Mouse (Mus musculus): ENCODE data around the gene Upk1a.

Gene Upk1a

DNA sequence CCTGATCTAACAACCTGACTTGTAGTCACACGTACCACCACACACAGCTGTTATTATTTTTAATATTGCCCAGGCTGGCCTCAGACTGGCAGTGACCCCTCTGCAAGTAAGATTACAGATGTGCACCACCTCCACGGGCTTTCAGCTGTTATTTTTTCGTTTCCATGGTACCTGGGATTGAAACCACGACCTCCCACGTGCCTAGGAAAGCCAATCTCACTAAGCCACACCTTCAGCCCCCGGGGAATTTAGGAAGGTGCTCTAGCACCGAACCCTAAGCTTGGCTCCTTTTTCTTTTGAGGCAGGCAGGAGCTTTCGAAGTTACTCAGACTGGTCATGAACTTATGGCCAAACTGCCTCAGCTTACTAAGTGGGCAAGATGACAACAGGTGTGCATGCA lies 8.2 kb downstream of the Upk1a start:
- no peak for ATAC-seq (ENCODE audit: insufficient number of reproducible peaks, low FRiP score, low TSS enrichment)

DNA sequence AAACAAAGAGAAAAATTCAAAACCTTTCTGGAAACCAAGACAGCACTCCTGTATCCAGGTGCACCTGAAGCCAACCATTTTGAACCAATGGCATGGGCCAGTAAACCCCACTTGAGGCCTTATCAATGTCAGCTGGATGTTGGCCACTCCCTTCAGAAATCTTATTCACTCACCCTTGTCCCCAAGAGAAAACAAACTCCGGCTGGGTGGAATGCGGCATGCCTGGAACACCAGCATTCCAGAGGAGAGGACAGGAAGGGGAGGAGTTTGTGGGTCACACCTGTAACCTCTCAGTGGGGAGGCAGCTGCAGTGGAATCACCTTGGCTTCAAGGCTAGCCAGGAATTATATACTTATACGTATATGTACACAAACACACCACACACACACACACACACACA lies 10.1 kb downstream of the Upk1a start:
- ATAC-seq (ENCODE audit: insufficient number of reproducible peaks, low FRiP score, low TSS enrichment): no peak

DNA sequence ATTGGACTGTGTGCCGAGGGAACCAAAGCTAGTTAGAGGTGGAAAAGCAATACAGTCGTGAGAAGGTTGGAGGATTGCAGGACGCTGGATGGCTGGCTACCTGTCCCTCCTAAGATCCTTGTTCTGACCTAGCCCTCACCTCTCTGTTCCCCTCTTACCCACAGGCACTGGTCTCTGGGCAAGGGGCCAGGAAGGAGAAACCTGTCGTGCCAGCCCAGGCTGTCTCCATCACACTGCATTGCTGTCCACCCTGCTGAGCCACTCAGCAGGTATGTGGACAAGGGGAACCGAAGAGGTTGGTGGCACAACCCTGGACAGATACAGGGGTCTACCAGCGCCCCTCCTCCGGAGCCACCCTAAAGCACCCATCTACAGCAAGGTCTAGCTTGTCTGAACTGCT lies 12.0 kb downstream of the Upk1a start:
- ATAC-seq (ENCODE audit: insufficient number of reproducible peaks, low FRiP score, low TSS enrichment): no peak

DNA sequence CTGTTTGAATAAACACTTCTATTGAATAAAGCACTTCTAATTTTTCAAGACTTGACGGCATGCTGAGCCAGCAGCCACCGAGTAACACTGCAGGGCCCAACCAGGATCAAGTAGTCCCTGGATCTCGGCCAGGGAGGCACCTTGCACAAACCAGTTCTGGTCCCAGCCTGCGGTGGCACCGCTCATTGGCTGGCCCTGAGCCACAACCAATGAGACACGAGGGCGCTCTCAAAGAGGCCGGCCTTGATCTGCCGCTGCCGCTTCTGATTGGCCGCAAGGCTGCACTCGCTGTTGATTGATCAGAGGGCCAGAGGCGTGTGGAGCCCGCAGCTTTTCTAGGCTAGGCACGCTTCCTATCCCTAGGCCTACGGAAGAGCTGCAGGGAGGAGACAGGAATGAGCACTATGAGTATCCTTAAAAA lies 12.7 kb downstream of the Upk1a start:
- ATAC-seq (ENCODE audit: insufficient number of reproducible peaks, low FRiP score, low TSS enrichment): peak; percentile 97

DNA sequence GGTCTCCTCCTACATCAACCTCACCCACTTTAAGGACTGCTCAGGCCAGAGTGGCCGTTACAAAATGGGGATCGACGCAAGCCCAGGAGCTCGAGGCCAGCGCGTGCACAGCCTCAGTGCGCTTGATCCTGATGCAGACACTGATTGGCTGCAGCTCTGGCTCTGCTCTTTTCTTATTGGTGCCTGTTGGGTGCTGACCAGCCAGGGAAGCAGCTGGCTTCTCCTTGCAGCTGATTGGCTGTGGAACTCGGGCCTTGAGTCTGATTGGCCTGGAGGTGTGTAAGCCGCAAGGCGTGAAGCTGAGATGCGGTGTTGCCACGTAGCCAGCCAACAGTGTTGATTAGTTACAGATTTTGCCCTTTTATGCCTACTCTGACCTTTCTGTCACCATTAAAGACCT lies 13.9 kb downstream of the Upk1a start, which contains the start of gene Zbtb32:
Zbtb32 (minus strand) TSS at position 124 of the 400 bp plus-strand sequence.
- no peak for ATAC-seq (ENCODE audit: insufficient number of reproducible peaks, low FRiP score, low TSS enrichment)

DNA sequence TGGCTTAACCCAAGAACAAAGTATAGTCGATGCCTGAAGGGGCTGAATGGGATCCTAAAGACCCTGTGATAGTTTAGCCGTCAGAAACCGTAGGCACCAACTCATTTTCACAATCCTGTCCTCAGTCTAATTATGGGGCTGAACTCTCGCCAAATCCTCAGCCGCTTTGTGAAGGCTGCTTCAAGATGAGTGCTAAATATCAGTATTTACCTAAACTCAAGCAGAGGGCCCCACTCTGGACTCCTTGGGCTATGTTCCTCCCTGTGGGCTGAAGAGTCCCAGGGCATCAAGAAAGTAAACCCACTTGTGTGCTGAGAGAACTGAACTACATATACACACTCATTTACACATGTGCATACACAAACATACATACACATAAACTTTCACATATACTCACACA lies 15.8 kb downstream of the Upk1a start:
- no peak for ATAC-seq (ENCODE audit: insufficient number of reproducible peaks, low FRiP score, low TSS enrichment)

DNA sequence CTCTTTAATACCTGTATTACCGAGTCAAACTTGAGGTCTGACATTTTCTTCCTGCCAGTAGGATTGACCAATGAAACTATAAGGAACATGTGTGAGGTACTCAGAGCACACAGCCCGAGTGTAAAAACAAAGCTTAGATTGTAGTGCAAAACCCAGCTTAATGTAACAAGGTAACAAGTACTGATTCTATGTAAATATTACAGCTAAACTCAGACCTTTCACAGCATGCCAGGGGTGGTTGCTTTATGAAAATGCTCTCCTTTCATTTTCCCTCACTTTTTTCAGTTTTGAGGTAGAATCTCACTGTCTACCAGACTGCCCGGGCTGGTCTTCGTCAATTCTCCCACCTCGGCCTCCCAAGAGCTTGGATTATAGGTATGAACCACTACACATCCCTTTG lies 16.6 kb downstream of the Upk1a start:
- ATAC-seq (ENCODE audit: insufficient number of reproducible peaks, low FRiP score, low TSS enrichment): no peak

DNA sequence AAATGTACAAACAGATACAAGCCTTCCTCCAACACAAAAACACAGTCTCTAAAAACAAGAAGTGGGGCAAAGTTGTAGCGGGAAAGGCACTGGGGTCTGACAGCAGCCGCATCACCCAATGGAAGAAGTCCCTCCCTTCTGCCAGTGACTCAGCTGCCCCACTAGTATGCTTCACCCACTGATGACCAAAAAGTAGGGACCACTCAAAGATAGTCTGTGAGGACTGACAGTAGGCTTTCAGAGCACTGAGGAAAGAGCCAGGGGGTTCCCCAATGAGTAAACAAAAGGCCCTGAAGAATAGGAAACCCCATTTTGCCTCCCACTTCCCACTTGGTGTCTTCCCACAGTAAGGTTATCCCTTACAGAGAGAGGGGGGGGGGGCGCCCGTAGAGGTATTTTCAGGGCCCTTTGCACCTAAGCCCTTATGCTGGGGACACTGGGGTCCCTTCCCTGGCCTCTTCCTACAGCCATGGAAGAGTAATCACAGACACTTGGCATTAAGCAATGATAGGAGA lies 18.1 kb downstream of the Upk1a start:
- no peak for ATAC-seq (ENCODE audit: insufficient number of reproducible peaks, low FRiP score, low TSS enrichment)

DNA sequence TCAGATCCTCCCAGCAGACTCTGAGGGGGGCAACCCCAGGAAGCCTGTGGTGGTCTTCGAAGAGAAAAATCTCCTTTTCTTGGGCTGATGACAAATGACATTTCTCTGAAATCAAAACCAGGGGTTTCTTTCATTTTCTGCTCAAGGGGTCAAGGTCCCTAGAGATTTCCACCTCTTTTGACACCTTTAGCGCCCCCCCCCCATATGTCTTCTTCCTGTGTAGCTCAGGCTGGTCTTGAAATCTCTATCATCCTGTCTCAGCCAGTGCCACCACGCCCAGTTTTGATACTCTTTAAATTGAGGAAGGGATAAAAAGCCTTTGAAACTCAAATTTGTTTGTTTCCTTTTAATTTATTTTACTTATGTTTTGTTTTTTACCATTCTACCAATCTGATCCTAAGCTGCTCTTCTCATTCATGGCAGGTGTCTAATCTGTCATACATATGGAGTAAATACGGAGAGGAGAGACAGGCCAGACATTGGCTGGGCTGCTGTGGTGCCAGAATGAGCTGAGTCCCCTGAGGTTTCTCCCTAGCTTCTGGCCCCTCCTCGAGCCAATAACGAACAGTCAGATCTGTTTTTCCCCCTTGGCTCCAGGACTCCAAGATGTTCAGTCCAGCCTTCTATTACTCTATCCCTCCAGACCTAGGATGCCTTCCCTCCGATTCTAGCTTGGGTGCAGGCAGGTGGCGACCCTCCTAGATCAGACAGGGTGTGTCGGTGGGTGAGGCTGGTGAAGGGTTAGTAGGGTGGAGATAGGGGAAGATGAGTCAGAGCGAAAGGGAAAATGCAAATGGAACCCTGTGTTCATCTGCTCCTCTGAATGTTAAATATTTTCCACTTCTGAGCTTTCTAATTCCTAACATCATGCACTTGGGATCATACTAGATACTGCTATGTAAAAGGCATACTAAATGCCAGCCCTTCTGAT lies 18.8 kb downstream of the Upk1a start:
- ATAC-seq (ENCODE audit: insufficient number of reproducible peaks, low FRiP score, low TSS enrichment): no peak

DNA sequence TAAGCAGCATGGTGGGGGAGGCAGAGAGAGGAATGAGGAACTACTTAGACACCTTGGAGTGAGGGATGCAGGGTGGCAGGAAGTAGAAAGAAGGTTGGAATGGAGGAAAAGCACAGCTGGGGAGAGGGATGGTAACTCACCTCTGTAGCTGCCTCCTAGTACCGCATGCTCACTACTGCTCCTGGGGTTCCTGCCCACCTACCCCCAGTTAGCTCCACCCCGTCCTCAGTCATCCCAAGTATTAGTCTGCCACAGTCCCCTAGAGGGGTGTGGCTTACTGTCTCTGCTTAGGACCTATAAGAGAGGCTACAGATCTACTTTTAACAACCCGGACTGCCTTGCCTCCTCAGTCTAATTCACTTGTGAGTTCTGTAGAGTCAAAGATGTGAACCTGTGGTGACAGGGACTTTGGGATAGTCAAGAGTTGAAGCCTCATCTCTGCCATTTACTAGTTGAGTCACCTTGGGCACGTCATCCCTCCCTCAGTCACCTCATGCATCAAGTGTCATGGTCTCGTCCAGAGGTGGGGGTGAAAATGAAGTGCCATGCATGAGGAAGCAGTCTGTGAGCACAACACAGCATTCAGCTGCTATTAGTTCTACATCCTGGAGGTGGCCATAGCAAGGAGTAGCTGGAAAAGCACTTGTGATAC lies 19.7 kb downstream of the Upk1a start:
- no peak for ATAC-seq (ENCODE audit: insufficient number of reproducible peaks, low FRiP score, low TSS enrichment)

DNA sequence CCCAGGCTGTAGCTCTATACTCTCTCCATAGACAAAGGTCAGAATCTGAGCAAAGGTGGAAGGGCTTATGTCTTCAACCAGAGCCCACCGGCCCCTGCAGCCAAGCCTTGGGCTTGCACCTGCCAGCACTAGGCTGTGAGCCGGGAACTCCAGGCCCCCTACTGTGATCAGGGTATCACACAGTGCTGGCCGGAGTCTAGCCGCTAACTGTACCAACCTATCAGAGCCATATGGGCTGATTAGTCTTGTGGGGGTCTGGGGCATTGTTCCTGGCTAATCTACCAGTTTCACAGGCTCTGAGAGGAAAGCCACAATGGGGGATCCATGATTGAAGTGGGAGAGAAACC lies 21.1 kb downstream of the Upk1a start:
- ATAC-seq (ENCODE audit: insufficient number of reproducible peaks, low FRiP score, low TSS enrichment): no peak

DNA sequence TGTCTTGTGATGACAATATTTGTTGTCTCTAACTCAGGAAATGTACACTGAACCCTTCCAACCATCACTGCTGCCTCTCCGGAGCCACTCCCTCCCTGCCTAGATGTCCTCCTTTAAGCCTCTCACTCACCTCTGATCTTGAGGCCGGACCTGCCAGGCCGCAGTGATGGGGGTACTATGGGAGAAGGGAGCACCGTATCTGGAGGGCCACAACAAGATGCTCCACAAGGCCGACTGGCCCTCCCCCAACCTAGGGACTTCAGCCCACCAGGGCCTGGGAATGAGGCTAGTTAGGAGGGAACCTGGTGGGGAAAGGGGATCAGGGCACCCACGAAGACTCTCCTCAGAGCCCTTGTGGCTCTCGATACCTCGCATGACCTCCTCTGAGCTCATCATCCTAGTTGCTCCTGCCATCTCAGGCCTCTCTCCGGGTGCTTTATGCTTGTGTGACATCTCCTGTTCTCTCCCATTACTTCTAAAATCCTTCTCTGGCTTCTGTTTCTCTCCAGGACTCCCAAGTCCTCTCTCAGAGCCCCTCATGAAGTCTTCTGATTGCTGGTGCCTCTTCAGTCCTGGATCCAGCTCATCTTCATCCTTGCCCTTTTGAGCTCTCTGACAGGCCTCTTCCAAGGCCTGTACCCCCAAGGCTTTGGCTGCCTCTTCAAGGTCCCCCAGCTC lies 21.6 kb downstream of the Upk1a start:
- ATAC-seq (ENCODE audit: insufficient number of reproducible peaks, low FRiP score, low TSS enrichment): no peak

DNA sequence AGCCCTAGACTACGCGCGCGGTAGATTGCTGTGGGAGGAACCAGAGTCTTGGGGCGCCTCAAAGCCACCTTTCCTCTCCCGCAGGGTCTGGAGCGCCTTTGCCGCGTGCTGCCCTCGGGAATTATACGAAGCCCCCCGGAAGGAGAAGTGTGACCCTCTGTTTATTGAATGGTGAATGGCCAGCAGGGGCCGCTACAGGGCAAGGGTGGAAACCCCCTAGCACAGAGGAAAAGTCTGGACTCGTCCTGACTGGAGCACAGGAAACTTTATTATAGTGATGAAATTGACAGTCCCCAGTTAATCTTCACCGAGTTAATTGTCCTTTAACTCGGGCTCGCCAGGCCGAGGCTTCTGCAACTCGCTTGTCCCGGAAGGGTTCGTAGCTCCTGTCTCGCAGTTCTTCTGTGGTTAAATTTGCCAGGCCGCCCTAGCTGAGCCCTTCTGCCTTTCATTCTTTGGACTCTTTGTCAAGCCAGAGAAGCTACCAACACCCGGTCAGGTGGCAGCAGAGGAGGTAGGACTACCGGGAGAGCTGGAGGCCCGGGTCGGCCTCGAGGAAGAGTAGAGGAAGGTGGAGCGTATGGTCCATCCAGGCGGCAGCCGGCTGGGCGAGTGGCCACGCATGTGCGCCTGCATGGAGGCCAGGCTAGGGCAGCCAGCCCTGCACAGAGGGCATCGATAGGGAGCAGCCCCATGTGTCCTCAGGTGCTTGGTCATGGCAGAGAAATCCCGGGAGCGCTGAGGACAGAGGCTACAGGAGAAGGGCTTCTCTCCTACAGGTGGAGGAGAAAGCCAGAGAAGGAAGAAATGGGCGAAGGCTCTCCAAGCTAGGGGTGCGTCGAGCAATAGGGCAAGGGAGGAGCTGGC lies 23.0 kb downstream of the Upk1a start:
- peak; percentile 27; the same call in 1 of the 2 replicates for ATAC-seq (ENCODE audit: insufficient number of reproducible peaks, low FRiP score, low TSS enrichment)

DNA sequence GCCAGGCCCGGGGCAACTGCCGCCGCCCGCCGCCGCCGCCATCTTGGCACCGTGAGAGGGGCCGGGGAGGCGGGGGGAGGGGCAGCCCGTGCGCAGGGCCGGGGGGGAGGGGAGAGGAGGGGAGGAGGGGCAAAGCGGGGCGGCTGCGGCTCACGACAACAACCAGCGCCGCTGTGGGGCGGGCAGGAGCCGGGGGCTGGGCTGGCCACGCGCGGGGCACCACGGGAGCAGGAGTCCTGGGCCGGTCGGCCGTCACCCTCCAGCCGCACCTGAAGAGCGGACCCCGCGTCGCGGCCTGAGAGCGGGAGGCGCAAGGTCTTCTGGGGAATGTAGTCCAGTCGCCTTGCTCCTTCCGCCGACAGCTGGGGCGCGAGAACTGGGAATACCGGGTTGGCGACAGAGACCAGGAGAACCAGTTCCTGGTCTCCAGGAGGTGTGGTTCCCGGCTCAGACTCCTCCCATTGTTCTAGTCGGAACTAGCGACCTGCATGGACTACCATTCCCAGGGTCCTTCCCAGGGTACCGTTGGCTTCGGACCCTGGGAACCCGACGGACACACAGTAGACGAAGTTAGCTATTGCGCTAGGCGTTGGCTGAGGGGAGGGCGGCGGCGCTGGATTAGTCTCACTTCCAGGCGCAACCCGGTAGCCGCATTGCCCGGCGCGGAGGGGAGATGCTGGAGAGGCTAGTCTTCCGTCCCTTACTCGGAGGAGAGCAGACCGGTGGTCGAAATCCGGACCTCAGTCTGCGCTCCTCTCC lies 23.8 kb downstream of the Upk1a start, which contains the start of gene Kmt2b:
Kmt2b (minus strand) TSS at position 51 of the 759 bp plus-strand sequence.
- peak; percentile 89 for ATAC-seq (ENCODE audit: insufficient number of reproducible peaks, low FRiP score, low TSS enrichment)

DNA sequence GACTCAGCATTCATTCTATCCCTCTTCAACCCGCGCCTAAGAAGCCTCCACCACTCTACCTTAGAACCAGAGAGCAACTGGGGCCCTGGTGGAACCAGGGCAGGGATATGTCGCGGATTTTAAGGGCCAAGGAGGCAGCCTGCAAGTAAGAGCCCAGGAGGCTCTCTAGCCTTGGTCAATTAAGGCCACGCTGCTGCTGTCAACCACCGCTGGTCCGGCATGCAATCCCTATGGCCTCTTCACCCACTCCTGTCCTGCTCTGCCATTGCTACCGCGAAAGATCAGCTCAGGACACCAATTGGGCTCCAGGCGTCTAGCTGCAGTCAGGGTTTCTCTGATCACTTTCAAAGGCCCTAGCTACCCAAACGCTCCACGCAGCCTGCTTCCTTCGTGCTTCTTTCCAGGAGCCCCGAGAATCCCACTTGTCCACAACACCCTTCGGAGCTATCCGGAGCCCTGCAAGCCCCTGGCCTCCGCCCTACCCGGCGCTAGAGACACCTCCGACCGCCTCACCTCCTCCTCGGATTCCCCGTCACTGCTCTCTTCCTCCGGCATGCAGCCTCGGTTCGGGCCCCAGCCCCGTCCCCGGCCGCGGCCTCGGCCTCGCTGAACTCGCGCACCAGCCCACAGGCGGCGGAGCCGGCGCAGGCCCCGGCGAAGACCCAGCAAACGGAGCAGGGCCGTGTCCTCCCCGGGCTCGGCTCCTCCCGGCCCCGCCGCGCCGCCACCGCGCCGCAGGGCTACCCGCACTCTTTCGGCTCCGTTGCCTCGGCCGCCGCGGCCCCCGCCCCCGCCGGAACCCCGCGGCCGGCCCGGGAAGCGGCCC lies 24.6 kb downstream of the Upk1a start:
- ATAC-seq (ENCODE audit: insufficient number of reproducible peaks, low FRiP score, low TSS enrichment): no peak

DNA sequence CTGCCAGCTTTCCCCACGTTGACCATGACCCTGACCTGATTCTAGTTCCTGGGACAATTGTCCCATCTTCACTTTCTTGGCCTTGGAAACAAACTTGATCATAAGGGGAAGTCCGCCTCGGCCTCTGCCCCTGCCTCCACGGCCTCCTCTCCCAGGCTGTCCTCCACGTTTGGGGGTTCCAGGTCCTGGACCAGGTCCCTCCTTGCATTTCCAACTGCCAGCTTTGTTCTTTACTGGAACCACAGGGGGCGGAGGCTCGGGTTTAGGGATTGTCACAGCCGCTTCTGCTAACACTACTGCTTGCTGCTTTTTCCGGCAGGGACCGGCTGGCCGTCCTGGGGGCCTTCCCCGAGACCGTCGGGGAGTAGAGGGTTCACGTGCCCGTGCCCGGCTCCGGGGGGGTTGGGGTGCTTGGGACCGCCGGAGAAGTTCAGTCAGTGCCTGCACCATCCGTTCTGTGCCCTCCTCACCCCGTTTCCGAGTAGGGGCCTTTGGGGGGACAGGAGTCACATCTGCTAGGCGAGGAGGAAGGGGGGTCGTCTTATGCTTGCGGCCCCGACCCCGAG lies 26.1 kb downstream of the Upk1a start:
- ATAC-seq (ENCODE audit: insufficient number of reproducible peaks, low FRiP score, low TSS enrichment): no peak

DNA sequence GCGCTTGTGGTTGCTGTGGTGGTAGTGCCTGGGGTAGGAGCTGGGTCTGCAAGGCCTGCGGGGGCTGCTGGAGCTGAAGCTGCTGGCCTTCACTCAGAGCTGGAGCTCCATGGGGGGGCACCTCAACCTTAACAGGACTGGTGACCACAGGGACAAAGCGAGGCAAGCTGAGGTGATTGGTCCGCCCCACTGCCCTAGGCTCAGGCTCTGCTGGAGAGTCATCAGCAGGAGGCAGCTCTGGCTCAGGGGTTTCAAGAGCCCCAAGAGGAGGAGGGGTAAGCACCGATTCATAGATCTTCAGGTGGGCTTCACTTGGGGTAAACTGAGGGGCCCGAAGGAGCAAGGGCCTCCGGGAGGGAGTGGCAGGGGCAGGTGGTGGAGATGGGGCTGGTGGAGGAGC lies 27.5 kb downstream of the Upk1a start:
- ATAC-seq (ENCODE audit: insufficient number of reproducible peaks, low FRiP score, low TSS enrichment): no peak

DNA sequence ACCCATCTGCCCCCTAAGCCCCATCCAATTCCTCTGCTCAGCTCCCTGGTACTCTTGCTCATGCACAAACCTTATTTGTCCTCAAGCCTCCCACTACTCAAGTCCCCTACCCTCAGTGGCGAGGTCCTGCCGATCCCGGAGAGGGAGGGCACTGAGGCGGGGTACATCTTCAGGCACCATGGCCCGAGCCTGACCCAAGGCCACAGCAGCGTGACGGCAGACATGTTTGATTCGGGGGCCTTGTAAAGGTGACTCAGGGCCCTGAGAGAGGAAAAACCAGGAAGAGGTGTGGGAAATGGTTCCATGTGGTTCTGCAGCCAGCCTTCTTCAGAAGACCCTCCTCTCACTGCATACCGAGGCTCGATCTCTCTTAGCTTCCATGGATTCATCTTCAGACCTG lies 28.3 kb downstream of the Upk1a start:
- ATAC-seq (ENCODE audit: insufficient number of reproducible peaks, low FRiP score, low TSS enrichment): no peak
